Mouse (Mus musculus) midbrain, postnatal 0 days (tissue): ENCODE measurements at regions not wholly inside any gene's neighbourhood (a gene's known extent, or its start where the extent isn't known, plus 50 kb on each side); places are given as distances from the start of the nearest gene placed in this dataset.

Experiments
- ATAC-seq: fragments of 200-750 bp; cut with Nextera tagmentation; 2 replicates; pipeline ENCODE4 v1.8.0; 2017; ENCODE audit warnings: moderate number of reproducible peaks, mild to moderate bottlenecking, moderate TSS enrichment, moderate library complexity; ENCODE audit not compliant: low FRiP score
- DNase-seq: peaks from one replicate; pipeline ENCODE4 v3.0.0-alpha.2; 2015; ENCODE audit warnings: low spot score
- H3K27ac ChIP-seq: fragments of 300-500 bp; sonication (generic); 2 replicates; pipeline ENCODE4 v1.5.1; 2014; ENCODE audit warnings: low read depth, mild to moderate bottlenecking, low read length, mixed read lengths
- H3K27me3 ChIP-seq: fragments of 300-500 bp; sonication (generic); 2 replicates; pipeline ENCODE4 v1.6.1; 2014; ENCODE audit warnings: low read length, control low read depth, mixed read lengths; ENCODE audit not compliant: insufficient read depth
- H3K36me3 ChIP-seq: fragments of 300-500 bp; sonication (generic); 2 replicates; pipeline ENCODE4 v1.6.1; 2014; ENCODE audit warnings: low read length, control low read depth, mixed read lengths; ENCODE audit not compliant: insufficient read depth
- H3K4me1 ChIP-seq: fragments of 300-500 bp; sonication (generic); 2 replicates; pipeline ENCODE4 v1.6.1; 2014; ENCODE audit warnings: mild to moderate bottlenecking, control low read depth, antibody characterized with exemption, low read length, mixed read lengths; ENCODE audit not compliant: insufficient read depth
- H3K4me2 ChIP-seq: fragments of 300-500 bp; sonication (generic); 2 replicates; pipeline ENCODE4 v1.6.1; 2014; ENCODE audit warnings: low read depth, mild to moderate bottlenecking, low read length, mixed read lengths; ENCODE audit not compliant: poor library complexity, severe bottlenecking
- H3K4me3 ChIP-seq: fragments of 300-500 bp; sonication (generic); 2 replicates; pipeline ENCODE4 v1.5.1; 2014; ENCODE audit warnings: low read depth, mild to moderate bottlenecking, low read length, moderate library complexity
- H3K9ac ChIP-seq: fragments of 300-500 bp; sonication (generic); replicated peaks from 2 replicates; pipeline ENCODE4 v1.6.1; 2014; ENCODE audit warnings: mild to moderate bottlenecking, low read length, moderate library complexity, mixed read lengths; ENCODE audit not compliant: poor library complexity, severe bottlenecking
- H3K9me3 ChIP-seq: fragments of 300-500 bp; sonication (generic); 2 replicates; pipeline ENCODE4 v1.6.1; 2016; ENCODE audit warnings: low read length, control low read depth
- CTCF ChIP-seq: IDR thresholded peaks from 2 replicates; pipeline ENCODE4 v1.5.1; 2016; ENCODE audit warnings: antibody characterized with exemption, mild to moderate bottlenecking
- WGBS: fragments of 180-500 bp; shearing (Covaris S2); extraction: QIAGEN DNeasy Blood & Tissue Kit; methylation state at CpG from one replicate; pipeline ENCODE4 v1.1.7; 2014; 5-methylcytosine and 5-hydroxymethylcytosine counted together

DNA sequence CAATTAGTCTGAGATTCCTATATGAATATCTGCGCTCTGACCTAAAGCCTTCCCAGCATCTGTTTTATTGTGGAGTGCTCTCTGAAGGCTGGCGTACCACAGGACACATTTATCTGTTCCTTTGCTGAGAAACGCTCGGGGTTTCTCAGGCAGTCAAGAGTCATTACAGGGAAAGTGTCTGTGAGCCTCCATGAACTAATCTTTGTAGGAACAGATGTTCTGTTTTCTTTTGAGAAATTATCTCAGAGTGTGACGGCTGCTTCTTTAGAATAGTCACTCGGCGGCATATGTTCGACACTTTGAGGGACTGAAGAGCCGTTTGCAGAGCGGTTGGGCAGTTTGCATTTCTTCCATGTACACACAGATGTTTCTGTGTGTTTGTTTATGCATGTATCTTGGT lies 255.6 kb downstream of the Ankrd50 start:
- TF ChIP-seq CTCF = no peak
- DNase-seq (peak; percentile 26), ATAC-seq (no peak)
- no peak overlapping the region for H3K27ac ChIP-seq
- H3K9me3 ChIP-seq = no peaks in the 10 kb centered on the region
- H3K4me3 ChIP-seq = no peak overlapping the region
- no peak overlapping the region for H3K4me2 ChIP-seq
- no peak overlapping the region for H3K9ac ChIP-seq
- no peaks in the 10 kb centered on the region for H3K27me3 ChIP-seq
- no peaks in the 10 kb centered on the region for H3K4me1 ChIP-seq
- WGBS = 49% methylated on average over 10 of the region's 10 CpGs
- no peaks in the 10 kb centered on the region for H3K36me3 ChIP-seq

DNA sequence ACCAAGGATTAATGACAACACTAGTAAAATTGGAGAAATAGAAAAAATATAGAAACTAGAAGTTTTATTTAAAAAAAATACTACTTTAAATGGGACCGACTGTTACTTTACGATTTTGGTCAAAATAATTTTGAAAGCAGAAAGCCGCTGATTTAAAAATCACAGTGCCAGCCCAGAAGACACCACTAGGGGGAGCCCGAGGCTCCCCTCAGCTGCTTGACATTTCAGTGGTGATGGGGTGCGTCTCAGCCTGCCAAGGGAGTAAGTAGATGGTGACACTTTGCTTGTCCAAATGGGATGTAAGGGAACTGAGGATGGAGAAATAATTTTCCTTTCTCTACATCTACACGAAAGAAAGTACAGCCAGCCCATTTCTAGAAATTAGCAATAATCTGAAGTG lies 257.0 kb downstream of the Ankrd50 start:
- WGBS = 27% methylated on average over 6 of the region's 6 CpGs

DNA sequence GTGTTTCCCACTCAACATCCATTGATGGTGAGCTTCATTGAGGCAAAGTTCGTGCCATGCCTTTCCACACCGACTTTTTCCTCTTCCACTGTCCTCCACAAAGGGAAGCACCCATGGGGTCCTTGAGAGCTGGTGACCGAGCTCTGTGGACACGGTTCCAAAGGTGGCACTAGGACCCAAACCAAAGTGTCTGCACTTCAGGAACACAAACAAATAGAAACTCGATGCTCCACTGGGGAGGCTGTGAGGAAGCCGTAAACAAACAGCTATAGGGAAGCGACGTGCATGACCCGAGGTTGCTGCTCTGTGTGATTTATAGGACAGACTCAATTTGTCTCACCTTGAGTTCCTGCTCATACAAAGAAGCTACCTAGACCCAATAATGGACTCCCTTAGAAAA lies 257.5 kb downstream of the Ankrd50 start:
- 87% methylated on average over 9 of the region's 9 CpGs for WGBS
- no peak for DNase-seq

More for the DNA sequence above, 257.0 kb downstream of the Ankrd50 start:
- H3K27me3 ChIP-seq = no peaks in the 10 kb centered on the region
- H3K4me3 ChIP-seq = no peak overlapping the region
- TF ChIP-seq CTCF = peak; percentile 83
- DNase-seq = peak; percentile 72
- H3K4me1 ChIP-seq = no peaks in the 10 kb centered on the region
- no peaks in the 10 kb centered on the region for H3K9me3 ChIP-seq
- no peak for ATAC-seq
- no peak overlapping the region for H3K27ac ChIP-seq
- H3K9ac ChIP-seq = no peak overlapping the region
- H3K36me3 ChIP-seq = no peaks in the 10 kb centered on the region
- no peak overlapping the region for H3K4me2 ChIP-seq

DNA sequence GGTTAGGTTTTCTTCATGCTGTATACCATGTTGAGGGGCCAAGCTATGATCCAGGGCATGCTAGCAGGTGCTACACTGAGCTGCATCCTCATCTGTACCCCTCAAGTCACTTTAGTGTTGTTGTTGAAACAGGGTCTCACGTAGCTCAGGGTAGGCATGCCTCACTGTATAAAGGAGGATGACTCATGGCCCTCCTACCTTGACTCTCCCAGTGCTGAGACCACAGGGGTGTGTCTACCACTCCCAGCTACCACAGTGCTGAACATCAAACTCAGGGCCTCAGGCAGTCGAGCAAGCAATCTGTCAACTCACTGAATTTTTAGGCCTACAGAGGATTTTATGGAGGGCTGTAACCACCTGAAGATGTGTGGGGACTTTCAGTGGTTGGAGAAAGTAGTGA lies 258.5 kb downstream of the Ankrd50 start:
- no peaks in the 10 kb centered on the region for H3K36me3 ChIP-seq
- no peak overlapping the region for H3K9ac ChIP-seq
- no peak for TF ChIP-seq CTCF
- H3K27me3 ChIP-seq = 0 out of 2 replicates have a peak, but pooled peaks cover 4% of the 10 kb centered on the region
- H3K9me3 ChIP-seq = no peaks in the 10 kb centered on the region
- no peak overlapping the region for H3K27ac ChIP-seq
- ATAC-seq (no peak), DNase-seq (no peak)
- H3K4me3 ChIP-seq = no peak overlapping the region
- H3K4me2 ChIP-seq = no peak overlapping the region
- WGBS = 73% methylated on average over 2 of the region's 2 CpGs
- no peaks in the 10 kb centered on the region for H3K4me1 ChIP-seq

More for the DNA sequence above, 257.5 kb downstream of the Ankrd50 start:
- Histone ChIP-seq H3K36me3 (no peaks in the 10 kb centered on the region), H3K4me3 (no peak overlapping the region), H3K27ac (no peak overlapping the region), H3K4me1 (no peaks in the 10 kb centered on the region), H3K9ac (no peak overlapping the region), H3K4me2 (no peak overlapping the region), H3K27me3 (no peaks in the 10 kb centered on the region), H3K9me3 (no peaks in the 10 kb centered on the region)
- no peak for ATAC-seq
- TF ChIP-seq CTCF = no peak

DNA sequence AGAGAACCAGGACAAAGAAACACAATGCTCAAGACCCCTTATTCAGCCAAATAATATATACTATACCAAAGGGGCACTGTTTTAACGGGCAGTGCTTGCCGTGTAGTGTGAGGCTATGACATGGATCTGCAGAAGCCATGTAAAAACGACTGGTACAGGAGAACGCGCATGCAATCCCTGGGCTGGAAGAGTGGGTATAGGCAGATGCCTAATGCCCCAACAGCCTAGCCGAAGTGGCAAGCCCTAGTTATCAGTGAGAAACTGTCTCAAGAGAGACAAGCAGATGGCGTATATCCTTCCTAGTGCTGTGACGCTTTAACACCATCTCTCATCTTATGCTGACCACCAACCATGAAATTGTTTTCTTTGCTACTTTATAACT lies 262.8 kb downstream of the Ankrd50 start:
- Histone ChIP-seq H3K4me3 (no peak overlapping the region), H3K4me1 (no peaks in the 10 kb centered on the region), H3K4me2 (no peak overlapping the region), H3K9ac (no peak overlapping the region), H3K36me3 (no peaks in the 10 kb centered on the region), H3K27ac (no peak overlapping the region), H3K27me3 (0 out of 2 replicates have a peak, but pooled peaks cover 4% of the 10 kb centered on the region), H3K9me3 (no peaks in the 10 kb centered on the region)
- DNase-seq (no peak), ATAC-seq (no peak)
- TF ChIP-seq CTCF = no peak
- WGBS = 88% methylated on average over 8 of the region's 8 CpGs

DNA sequence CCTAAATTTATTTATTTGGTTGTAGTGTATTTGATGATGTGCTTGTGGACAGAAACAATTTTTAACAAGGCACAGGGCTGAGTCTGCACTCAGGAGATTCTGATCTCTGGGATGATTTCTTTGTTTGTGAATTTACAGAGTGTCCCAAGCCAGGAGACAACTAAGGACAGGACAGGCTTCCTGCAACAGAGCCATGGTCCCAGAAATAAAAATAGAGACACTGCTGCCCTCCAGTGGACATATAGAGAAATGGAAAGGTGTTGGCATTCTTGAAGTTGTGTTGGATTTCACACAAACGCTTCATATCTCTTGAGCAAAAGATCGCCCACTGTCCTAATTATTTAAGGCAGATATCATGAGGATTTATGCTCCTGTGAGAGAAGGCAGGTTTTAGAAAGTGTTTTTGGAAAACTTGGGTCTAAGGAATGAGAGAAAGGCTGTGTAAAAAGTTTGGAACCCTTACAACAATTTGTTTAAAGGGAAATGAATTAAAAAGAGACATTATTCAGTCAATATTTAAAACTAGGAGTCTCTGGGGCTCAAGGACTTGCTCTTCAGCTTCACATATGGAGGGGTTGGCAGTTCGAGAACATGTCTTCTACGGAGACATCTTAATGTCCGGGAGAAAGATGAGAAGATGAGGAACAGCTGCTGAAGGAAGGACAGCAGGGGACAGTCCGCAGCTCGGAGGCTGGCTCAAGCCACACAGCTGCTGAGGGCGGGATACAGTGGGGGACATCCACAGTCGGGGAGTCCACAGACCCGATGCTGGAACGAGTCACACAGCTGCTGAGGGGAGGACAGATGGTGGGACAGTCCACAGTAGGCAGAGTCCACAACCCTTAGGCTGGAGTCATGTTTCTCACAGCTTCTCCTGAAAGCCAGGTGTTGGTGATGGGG lies 263.5 kb downstream of the Ankrd50 start:
- Histone ChIP-seq H3K9me3 (no peaks in the 10 kb centered on the region), H3K27me3 (0 out of 2 replicates have a peak, but pooled peaks cover 4% of the 10 kb centered on the region), H3K9ac (no peak overlapping the region), H3K4me2 (no peak overlapping the region), H3K4me3 (no peak overlapping the region), H3K36me3 (no peaks in the 10 kb centered on the region), H3K4me1 (no peaks in the 10 kb centered on the region), H3K27ac (no peak overlapping the region)
- WGBS = 51% methylated on average over 11 of the region's 11 CpGs
- ATAC-seq = peak; percentile 62
- peak; percentile 80 for DNase-seq
- peak; percentile 88 for TF ChIP-seq CTCF
